Mouse (Mus musculus): ENCODE data around the gene Snx4.

GRCm38 (mm10) chr16:33343601-33344000 lies 92.4 kb downstream of the Snx4 start:
- no peak for TF ChIP-seq CTCF (IDR thresholded peaks at IDR 0.05; ENCODE audit: borderline replicate concordance, extremely low read depth, insufficient read depth, insufficient read length)
- no peak for TF ChIP-seq POLR2A (IDR thresholded peaks at IDR 0.05; ENCODE audit: borderline replicate concordance, extremely low read depth, insufficient read depth, insufficient read length, poor library complexity, severe bottlenecking)
